Mouse (Mus musculus) heart, embryonic 13.5 days (tissue): ENCODE results near the gene Usp21. TPM values are rescaled to one million over a fixed set of nuclear protein-coding genes. Genes with fewer than 3 reads are reported as not detected.
A peak's percentile ranks its signal among the peaks of the same experiment; 100 is the strongest.

ENCODE experiments used
- ATAC-seq: fragments of 200-750 bp; cut with Nextera tagmentation; 2 replicates; pipeline ENCODE4 v1.8.0; 2017; ENCODE audit warnings: moderate TSS enrichment; ENCODE audit not compliant: insufficient number of reproducible peaks, low FRiP score, low TSS enrichment; ENCODE audit errors: extremely low read depth
- H3K27ac ChIP-seq: fragments of 300-500 bp; sonication (generic); replicated peaks from 2 replicates; pipeline ENCODE4 v1.5.1; 2015; ENCODE audit warnings: moderate library complexity, mild to moderate bottlenecking, inconsistent platforms
- H3K27me3 ChIP-seq: fragments of 300-500 bp; sonication (generic); replicated peaks from 2 replicates; pipeline ENCODE4 v1.6.1; 2015; ENCODE audit warnings: mild to moderate bottlenecking, inconsistent platforms
- H3K36me3 ChIP-seq: fragments of 300-500 bp; sonication (generic); 2 replicates; pipeline ENCODE4 v1.6.1; 2015; ENCODE audit warnings: mild to moderate bottlenecking, inconsistent platforms
- H3K4me1 ChIP-seq: fragments of 300-500 bp; sonication (generic); 2 replicates; pipeline ENCODE4 v1.6.1; 2015; ENCODE audit warnings: inconsistent platforms
- H3K4me2 ChIP-seq: fragments of 300-500 bp; sonication (generic); 2 replicates; pipeline ENCODE4 v1.6.1; 2015; ENCODE audit warnings: inconsistent platforms, mild to moderate bottlenecking, moderate library complexity
- H3K4me3 ChIP-seq: fragments of 300-500 bp; sonication (generic); 2 replicates; pipeline ENCODE4 v1.5.1; 2015; ENCODE audit warnings: moderate library complexity, mild to moderate bottlenecking, inconsistent platforms
- H3K9ac ChIP-seq: fragments of 300-500 bp; sonication (generic); 2 replicates; pipeline ENCODE4 v1.6.1; 2015; ENCODE audit warnings: inconsistent platforms, mild to moderate bottlenecking, moderate library complexity
- H3K9me3 ChIP-seq: fragments of 300-500 bp; sonication (generic); 2 replicates; pipeline ENCODE4 v1.6.1; 2016; ENCODE audit warnings: inconsistent platforms
- WGBS: fragments of 180-500 bp; shearing (Covaris S2); methylation state at CpG from one replicate; pipeline ENCODE4 v1.1.7; 2015; ENCODE audit warnings: mixed read lengths; 5-methylcytosine and 5-hydroxymethylcytosine counted together
- polyA plus RNA-seq: library from polyadenylated mRNA; unstranded; fragments of >200 nt; fragmentation: Nextera tagmentation; extraction: Ambion mirVana; gene quantifications from 2 replicates; pipeline ENCODE4 v1.2.1, GENCODE M21; 2015

Usp21 gene
- polyA plus RNA-seq, 1 experiment from 2014 or later = 48.4 TPM

DNA sequence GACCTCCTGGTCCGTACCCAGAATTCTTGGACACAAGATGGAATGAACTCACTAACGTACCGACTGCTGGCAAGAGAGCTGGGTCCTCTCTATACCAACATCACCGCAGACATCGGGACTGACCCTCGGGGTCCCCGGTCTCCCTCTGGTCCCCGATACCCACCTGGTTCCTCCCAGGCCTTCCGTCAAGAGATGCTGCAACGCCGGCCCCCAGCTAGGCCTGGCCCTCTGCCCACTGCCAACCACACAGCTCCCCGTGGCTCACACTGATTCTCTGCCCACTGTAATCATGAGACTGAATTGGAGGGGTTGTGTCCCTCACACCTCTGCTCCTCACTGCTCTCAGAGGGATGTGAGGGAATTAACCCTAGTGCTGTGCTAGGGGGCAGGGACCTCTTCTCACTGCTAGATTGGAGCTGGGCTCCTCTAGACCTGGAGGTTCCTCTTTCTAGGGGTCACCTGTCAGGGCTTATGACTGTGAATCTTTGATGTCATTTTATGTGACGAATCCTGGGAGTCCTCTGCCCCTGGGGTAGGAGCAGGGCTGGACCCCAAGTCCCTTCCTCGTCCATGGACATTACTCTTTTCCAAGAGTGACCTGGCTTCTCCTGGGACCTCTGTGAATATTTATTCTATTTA, 11.6 kb downstream of the Usp21 start:
- H3K9ac ChIP-seq = no peak overlapping the region
- no peak overlapping the region for H3K4me3 ChIP-seq
- H3K4me1 ChIP-seq = peaks cover 25% of the 10 kb centered on the region
- no peak overlapping the region for H3K27ac ChIP-seq
- no peak overlapping the region for H3K4me2 ChIP-seq
- ATAC-seq = no peak
- H3K27me3 ChIP-seq = no peaks in the 10 kb centered on the region
- 90% methylated on average over 14 of the region's 14 CpGs for WGBS
- H3K36me3 ChIP-seq = peaks cover 79% of the 10 kb centered on the region
- H3K9me3 ChIP-seq = no peaks in the 10 kb centered on the region

DNA sequence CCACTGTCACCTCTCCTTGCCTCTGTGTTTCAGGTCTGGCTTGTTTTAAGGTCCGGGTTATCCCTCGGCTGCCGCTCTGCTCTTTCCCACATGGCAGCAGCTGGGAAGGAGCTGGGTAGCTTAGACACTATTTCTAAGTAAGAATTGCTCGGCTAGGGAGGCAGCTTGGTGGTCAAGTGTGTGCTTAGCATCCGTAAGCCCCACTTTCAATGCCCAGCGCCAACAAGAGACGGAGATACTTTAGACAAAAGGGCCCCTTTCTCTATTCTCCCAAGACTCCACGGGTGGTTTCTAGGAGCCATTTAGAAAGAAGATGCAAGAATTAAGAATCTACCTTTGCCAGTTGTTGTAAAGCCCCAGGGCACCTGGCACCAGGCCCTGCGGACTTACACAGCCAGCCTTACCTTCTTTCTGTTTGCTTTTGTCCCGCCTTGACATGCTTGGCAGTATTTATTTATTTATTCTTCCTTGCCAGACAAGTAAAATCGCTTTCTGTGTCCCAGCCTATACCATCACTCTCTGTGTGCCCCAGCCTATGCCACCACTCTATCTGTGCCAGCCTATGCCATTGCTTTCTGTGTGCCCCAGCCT, 12.6 kb downstream of the Usp21 start:
- Histone ChIP-seq H3K27me3 (no peaks in the 10 kb centered on the region), H3K4me3 (no peak overlapping the region), H3K36me3 (peaks cover 79% of the 10 kb centered on the region), H3K9ac (no peak overlapping the region), H3K4me2 (no peak overlapping the region), H3K27ac (no peak overlapping the region), H3K4me1 (peaks cover 27% of the 10 kb centered on the region), H3K9me3 (no peaks in the 10 kb centered on the region)
- WGBS = 87% methylated on average over 11 of the region's 11 CpGs
- no peak for ATAC-seq

DNA sequence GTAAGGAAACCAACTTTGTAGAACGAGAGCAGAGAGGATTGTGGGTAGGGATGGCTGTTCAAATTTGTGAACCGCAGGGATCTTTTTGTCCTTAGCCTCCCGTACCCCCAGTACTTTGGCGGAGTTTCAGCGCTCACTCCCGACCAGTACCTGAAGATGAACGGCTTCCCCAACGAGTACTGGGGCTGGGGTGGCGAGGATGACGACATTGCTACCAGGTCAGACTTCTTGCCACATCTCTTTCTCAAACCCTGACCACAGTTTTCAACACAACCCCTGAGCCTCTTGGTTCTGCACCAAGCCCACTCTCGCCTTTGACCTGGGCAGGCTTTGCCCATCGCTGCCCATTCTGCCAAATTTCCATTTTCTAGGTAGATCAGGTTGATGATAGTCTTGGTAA, 13.6 kb downstream of the Usp21 start:
- Histone ChIP-seq H3K27me3 (no peaks in the 10 kb centered on the region), H3K4me3 (no peak overlapping the region), H3K9ac (no peak overlapping the region), H3K9me3 (no peaks in the 10 kb centered on the region), H3K4me1 (peaks cover 22% of the 10 kb centered on the region), H3K4me2 (no peak overlapping the region), H3K27ac (no peak overlapping the region), H3K36me3 (peaks cover 76% of the 10 kb centered on the region)
- ATAC-seq = no peak
- WGBS = 88% methylated on average over 12 of the region's 12 CpGs

DNA sequence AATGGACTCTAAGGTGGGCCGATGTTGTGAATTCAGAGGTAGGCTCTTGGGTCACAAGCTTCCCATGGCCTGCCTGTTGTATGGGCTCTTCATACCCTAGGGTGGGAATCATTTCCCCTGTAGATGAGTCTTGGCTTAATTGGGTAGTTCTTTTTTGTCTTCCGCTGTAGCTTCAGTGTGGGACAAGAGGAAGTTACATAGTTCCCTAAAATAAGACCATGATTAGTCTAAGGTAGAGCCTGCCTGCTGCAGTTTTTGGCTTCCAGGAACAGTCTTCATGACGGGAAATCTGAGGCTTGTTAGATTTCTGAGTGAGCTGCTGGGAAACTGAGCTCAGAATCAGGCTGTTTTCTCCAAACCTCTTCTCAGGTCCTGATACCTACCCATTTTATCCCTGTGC, 15.7 kb downstream of the Usp21 start:
- Histone ChIP-seq H3K9me3 (no peaks in the 10 kb centered on the region), H3K27ac (no peak overlapping the region), H3K9ac (0 out of 2 replicates have a peak overlapping the region, but pooled peaks have one; percentile 20), H3K27me3 (no peaks in the 10 kb centered on the region), H3K4me1 (peaks cover 21% of the 10 kb centered on the region), H3K36me3 (peaks cover 55% of the 10 kb centered on the region), H3K4me3 (peak overlapping the region; percentile 89), H3K4me2 (peak overlapping the region; percentile 92)
- 80% methylated on average over 3 of the region's 3 CpGs for WGBS
- ATAC-seq = no peak

DNA sequence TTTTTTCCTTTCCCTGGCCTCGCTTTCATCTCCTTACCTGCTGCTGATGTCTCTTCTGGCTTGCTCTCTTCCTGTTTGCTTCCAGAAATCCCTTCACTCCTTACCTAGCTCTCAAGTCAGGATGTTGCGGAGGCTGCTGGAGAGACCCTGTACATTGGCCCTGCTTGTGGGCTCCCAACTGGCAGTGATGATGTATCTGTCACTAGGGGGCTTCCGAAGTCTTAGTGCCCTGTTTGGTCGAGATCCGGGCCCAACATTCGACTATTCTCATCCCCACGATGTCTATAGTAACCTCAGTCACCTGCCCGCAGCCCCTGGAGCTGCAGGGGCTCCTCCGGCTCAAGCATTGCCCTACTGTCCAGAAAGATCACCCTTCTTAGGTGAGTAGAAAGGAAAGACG, 16.2 kb downstream of the Usp21 start:
- H3K36me3 ChIP-seq = peaks cover 50% of the 10 kb centered on the region
- 66% methylated on average over 10 of the region's 10 CpGs for WGBS
- 0 out of 2 replicates have a peak overlapping the region, but pooled peaks have one; percentile 42 for H3K9ac ChIP-seq
- peaks cover 21% of the 10 kb centered on the region for H3K4me1 ChIP-seq
- no peak for ATAC-seq
- H3K4me3 ChIP-seq = peak overlapping the region; percentile 89
- no peaks in the 10 kb centered on the region for H3K27me3 ChIP-seq
- no peak overlapping the region for H3K27ac ChIP-seq
- no peaks in the 10 kb centered on the region for H3K9me3 ChIP-seq
- peak overlapping the region; percentile 92 for H3K4me2 ChIP-seq

DNA sequence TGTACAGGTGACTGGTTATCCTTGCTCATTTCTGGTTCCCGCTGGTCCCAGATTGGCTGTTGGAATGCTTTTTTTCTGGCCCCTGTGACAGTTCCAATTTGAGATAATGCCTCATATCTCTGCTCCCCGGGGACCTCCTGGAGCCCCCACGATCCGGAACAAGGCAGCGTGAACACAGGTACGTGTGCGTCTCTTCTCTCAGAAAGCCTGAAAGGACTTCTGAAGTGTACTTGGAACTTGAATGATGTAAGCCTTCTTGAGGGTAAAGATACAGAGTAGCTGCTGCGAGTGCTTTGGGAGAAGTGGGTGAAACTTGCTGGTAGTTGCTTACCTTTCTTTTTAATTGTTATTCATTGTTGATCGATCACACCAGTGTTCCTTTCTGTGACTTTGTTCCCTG, 16.6 kb downstream of the Usp21 start:
- H3K36me3 ChIP-seq = peaks cover 46% of the 10 kb centered on the region
- peak overlapping the region; percentile 89 for H3K4me3 ChIP-seq
- peak overlapping the region; percentile 72; the same call in 1 of the 2 replicates for H3K27ac ChIP-seq
- 31% methylated on average over 9 of the region's 9 CpGs for WGBS
- H3K4me2 ChIP-seq = peak overlapping the region; percentile 92
- H3K9me3 ChIP-seq = no peaks in the 10 kb centered on the region
- no peak for ATAC-seq
- H3K9ac ChIP-seq = peak overlapping the region; percentile 92
- peaks cover 21% of the 10 kb centered on the region for H3K4me1 ChIP-seq
- H3K27me3 ChIP-seq = no peaks in the 10 kb centered on the region

DNA sequence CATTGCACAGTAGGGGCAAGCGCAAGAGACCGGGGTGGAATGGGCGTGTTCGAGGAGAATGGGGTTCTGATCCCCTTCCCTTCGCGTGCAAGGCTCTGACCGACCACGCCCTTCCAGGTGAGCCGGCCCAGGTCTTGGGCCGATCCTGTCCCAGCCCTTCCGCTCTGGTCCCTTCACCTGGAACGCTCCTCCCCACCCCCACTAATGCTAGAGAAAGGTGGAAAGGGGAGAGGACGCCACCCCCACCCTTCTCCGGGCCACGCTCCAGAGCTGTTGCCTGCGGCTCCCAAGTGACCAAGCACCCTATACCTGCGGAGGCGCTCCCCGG, 17.3 kb downstream of the Usp21 start:
- peak overlapping the region; percentile 92 for H3K9ac ChIP-seq
- H3K36me3 ChIP-seq = peaks cover 39% of the 10 kb centered on the region
- H3K4me2 ChIP-seq = peak overlapping the region; percentile 92
- peak; percentile 69 for ATAC-seq
- H3K27me3 ChIP-seq = no peaks in the 10 kb centered on the region
- H3K9me3 ChIP-seq = no peaks in the 10 kb centered on the region
- under 1% methylated on average over 19 of the region's 19 CpGs for WGBS
- H3K27ac ChIP-seq = peak overlapping the region; percentile 72
- peaks cover 21% of the 10 kb centered on the region for H3K4me1 ChIP-seq
- H3K4me3 ChIP-seq = peak overlapping the region; percentile 89

DNA sequence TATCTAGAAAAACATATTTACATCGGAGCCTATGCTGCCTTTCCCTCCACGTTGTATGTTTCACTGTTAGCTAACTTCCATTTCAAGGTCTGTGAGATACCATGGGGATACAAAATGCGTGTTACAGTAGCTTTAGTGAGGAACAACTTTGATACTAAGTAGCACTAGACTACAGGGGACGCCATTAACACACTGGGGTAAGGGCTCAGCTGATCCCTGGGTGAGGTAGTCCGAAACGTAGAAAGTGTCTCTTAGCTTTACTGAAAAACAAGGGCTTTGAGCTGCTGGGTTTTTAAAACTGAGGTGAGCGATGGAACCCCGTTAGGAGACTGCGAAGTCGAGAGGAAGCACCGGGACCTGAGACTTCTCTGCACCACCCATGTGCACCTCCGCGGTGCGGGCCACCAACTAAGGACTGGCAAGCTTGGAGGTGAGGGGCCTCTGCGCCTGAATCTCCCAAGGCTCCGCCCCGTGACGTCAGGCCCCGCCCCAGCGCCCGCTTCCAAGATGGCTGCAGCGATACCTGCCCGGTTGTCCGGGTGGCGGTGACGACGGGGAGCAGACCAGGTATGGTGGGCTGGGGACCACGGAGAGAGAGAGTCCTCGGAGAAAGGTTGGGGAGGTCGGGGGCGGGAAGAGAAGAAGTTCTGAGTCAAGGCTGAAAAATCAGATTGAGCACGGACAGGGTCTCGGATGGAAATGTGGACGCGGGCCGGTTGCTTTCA, 17.8 kb downstream of the Usp21 start, which contains the start of gene B4galt3:
B4galt3 (plus strand) TSS at position 481 of the 725 bp plus-strand sequence.
- Histone ChIP-seq H3K4me1 (peaks cover 21% of the 10 kb centered on the region), H3K9me3 (no peaks in the 10 kb centered on the region), H3K27me3 (no peaks in the 10 kb centered on the region), H3K27ac (peak within 1 kb of the TSS; percentile 72), H3K36me3 (peaks cover 34% of the 10 kb centered on the region), H3K4me3 (peak within 1 kb of the TSS; percentile 89), H3K4me2 (peak within 1 kb of the TSS; percentile 92), H3K9ac (peak within 1 kb of the TSS; percentile 92)
- WGBS = 3% methylated on average over 36 of the region's 36 CpGs
- ATAC-seq = peak; percentile 93

DNA sequence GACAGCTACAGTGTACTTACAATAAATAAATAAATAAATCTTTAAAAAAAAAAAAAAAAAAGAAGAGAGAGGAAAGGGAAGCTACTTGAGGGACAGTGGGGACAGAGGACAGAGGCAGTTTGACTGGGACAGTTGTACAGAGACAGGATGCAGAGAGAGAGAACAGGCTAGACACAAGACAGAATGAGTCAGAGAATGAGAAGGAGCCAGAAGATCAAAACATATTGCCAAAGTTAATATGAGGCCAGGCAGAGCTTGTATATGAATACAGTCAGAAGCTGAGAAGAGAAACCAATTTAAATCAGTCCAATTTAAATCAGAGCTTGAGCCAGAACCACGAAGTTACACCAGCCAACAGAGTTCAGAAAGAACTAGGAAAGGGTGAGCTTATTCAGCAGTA, 19.4 kb downstream of the Usp21 start:
- no peak overlapping the region for H3K9ac ChIP-seq
- H3K4me1 ChIP-seq = peaks cover 27% of the 10 kb centered on the region
- H3K4me3 ChIP-seq = no peak overlapping the region
- H3K36me3 ChIP-seq = peaks cover 17% of the 10 kb centered on the region
- WGBS = 68% methylated on average over 1 of the region's 1 CpGs
- no peaks in the 10 kb centered on the region for H3K9me3 ChIP-seq
- no peak for ATAC-seq
- no peak overlapping the region for H3K27ac ChIP-seq
- no peak overlapping the region for H3K4me2 ChIP-seq
- H3K27me3 ChIP-seq = no peaks in the 10 kb centered on the region

DNA sequence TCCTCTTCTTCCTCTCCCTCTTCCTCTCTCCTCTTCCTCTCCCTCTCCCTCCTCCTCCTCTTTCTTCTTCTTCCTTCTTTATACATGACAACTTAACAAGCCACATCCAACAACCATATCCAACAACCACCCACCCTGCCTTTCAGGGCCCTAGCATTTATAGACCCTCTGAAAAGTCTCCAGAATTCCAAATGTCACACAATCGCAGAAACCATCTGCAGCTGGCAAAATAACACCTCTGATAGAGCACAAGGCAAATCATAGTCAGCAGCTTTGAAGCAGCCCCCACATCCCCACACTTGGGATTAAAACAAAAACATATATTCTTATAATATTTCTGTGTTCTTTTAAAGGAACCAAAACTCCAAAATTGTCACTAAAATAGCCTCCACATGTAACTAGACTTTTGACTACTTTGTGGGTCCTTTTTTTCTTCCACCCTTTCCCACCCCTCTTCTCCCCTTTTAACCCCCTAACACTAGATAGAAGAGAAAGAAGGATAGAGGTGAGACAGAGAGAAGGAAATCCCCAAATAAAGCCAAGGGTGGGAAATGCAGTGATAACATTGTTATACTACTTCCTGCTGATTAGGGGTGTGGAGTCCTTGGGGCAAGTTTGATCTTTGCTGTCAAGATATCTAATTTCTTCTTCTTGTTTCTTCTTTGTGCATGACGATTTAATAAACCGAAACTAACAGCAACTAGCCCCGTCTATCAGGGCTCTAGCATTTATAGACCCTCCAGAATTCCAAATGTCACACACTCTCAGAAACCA, 21.6 kb downstream of the Usp21 start:
- 42% methylated on average over 4 of the region's 4 CpGs for WGBS
- Histone ChIP-seq H3K4me1 (peaks cover 27% of the 10 kb centered on the region), H3K36me3 (no peaks in the 10 kb centered on the region), H3K9me3 (no peaks in the 10 kb centered on the region), H3K9ac (no peak overlapping the region; the same call in 1 of the 2 replicates), H3K4me2 (no peak overlapping the region), H3K27ac (peak overlapping the region; percentile 17; the same call in 1 of the 2 replicates), H3K4me3 (no peak overlapping the region), H3K27me3 (no peaks in the 10 kb centered on the region)
- ATAC-seq = no peak
